Mouse (Mus musculus) left cerebral cortex, postnatal 25 days (tissue): ENCODE measurements at regions not wholly inside any gene's neighbourhood (a gene's known extent, or its start where the extent isn't known, plus 50 kb on each side); places are given as distances from the start of the nearest gene placed in this dataset.

ENCODE experiments used
- DNase-seq, 2 experiments: peaks; one replicate each; pipeline ENCODE4 v3.0.0; 2022; ENCODE audit warnings: low spot score in 2 of 2, mixed read lengths in 1 of 2
- intact Hi-C: fragments of 180-260 bp; cut with DNase I; formaldehyde crosslinking; loops from one replicate; pipeline ENCODE4 v1.15.1; 2025

GRCm38 (mm10) chr13:80502927-80503326, 380.3 kb upstream of the Arrdc3 start:
- intact Hi-C loops, result no loop called here
- DNase-seq, result no peak

- DNase-seq, result no peak
- intact Hi-C loops, result no loop called here
These were observed 368.8 kb upstream of the Arrdc3 start for GRCm38 (mm10) chr13:80514171-80514981.

- intact Hi-C loops, result no loop called here
- no peak for DNase-seq
These were observed 368.3 kb upstream of the Arrdc3 start for GRCm38 (mm10) chr13:80514982-80515253.

GRCm38 (mm10) chr13:80518836-80519235, 364.3 kb upstream of the Arrdc3 start:
- intact Hi-C loops, result no loop called here
- DNase-seq, result no peak

GRCm38 (mm10) chr13:80519792-80520191, 363.4 kb upstream of the Arrdc3 start:
- intact Hi-C loops, result no loop called here
- peak in 1 of 2 experiments; percentile 9 for DNase-seq

GRCm38 (mm10) chr13:80535755-80536350, 347.3 kb upstream of the Arrdc3 start:
- no peak for DNase-seq

GRCm38 (mm10) chr13:80544951-80545350, 338.2 kb upstream of the Arrdc3 start:
- intact Hi-C loops, result no loop called here
- no peak for DNase-seq

More at GRCm38 (mm10) chr13:80535755-80536350, 347.3 kb upstream of the Arrdc3 start:
- intact Hi-C loops, result no loop called here

GRCm38 (mm10) chr13:80557156-80557555, 326.0 kb upstream of the Arrdc3 start:
- intact Hi-C loops, result no loop called here
- no peak for DNase-seq
